Mouse (Mus musculus) ES-E14 (cell line): Measurements from ENCODE around the gene Gm21970. TPM values are rescaled to one million over a fixed set of nuclear protein-coding genes. Genes with fewer than 3 reads are reported as not detected.

Source experiments
- DNase-seq: peaks from one replicate; pipeline ENCODE4 v3.0.0-alpha.2; 2013; ENCODE audit warnings: low read depth, low spot score
- H3K27ac ChIP-seq: 2 replicates; pipeline ENCODE4 v1.5.1; 2012; ENCODE audit warnings: low read depth, mild to moderate bottlenecking, low read length, moderate library complexity, mixed read lengths; ENCODE audit not compliant: poor library complexity, insufficient read depth, severe bottlenecking
- H3K36me3 ChIP-seq: 2 replicates; pipeline ENCODE4 v1.6.1; 2012; ENCODE audit warnings: mild to moderate bottlenecking, low read length, moderate library complexity, mixed read lengths; ENCODE audit not compliant: control insufficient read depth, poor library complexity, insufficient read depth, severe bottlenecking
- H3K4me1 ChIP-seq, 2 experiments: fragments of 150-350 bp in 1 of 2; sonication (generic) in 1 of 2; 2 replicates each; pipeline ENCODE4 v1.6.1; 2012; ENCODE audit warnings: low read length in 2 of 2, mild to moderate bottlenecking in 1 of 2, mixed read lengths in 1 of 2; ENCODE audit not compliant: control insufficient read depth in 2 of 2, insufficient read depth in 2 of 2, poor library complexity in 1 of 2
- H3K4me3 ChIP-seq, 2 experiments: fragments of 150-350 bp in 1 of 2; sonication (generic) in 1 of 2; 2 replicates each; pipeline ENCODE4 v1.5.1; 2012; ENCODE audit warnings: low read length in 2 of 2, low read depth in 1 of 2, mild to moderate bottlenecking in 1 of 2, mixed read lengths in 1 of 2; ENCODE audit not compliant: insufficient read depth in 1 of 2, poor library complexity in 1 of 2, severe bottlenecking in 1 of 2
- H3K9ac ChIP-seq: 2 replicates; pipeline ENCODE4 v1.6.1; 2012; ENCODE audit warnings: low read depth, mild to moderate bottlenecking, low read length, mixed read lengths; ENCODE audit not compliant: poor library complexity, insufficient read depth, severe bottlenecking
- H3K9me3 ChIP-seq: fragments of 150-350 bp; sonication (generic); 2 replicates; pipeline ENCODE4 v1.6.1; 2012; ENCODE audit warnings: low read depth, mild to moderate bottlenecking, low read length; ENCODE audit not compliant: control insufficient read depth, insufficient read depth
- CHD2 ChIP-seq: IDR thresholded peaks from 2 replicates; pipeline ENCODE4 v1.6.1; 2014; ENCODE audit warnings: mild to moderate bottlenecking, low read depth, low read length, inconsistent platforms
- HCFC1 ChIP-seq: IDR thresholded peaks from 2 replicates; pipeline ENCODE4 v1.6.1; 2012; ENCODE audit warnings: low read length, inconsistent platforms, borderline replicate concordance; ENCODE audit not compliant: insufficient read depth
- MAFK ChIP-seq: IDR thresholded peaks from 2 replicates; pipeline ENCODE4 v1.6.1; 2014; ENCODE audit warnings: mild to moderate bottlenecking, low read depth, low read length, inconsistent platforms; ENCODE audit not compliant: insufficient read depth
- ZC3H11A ChIP-seq: IDR thresholded peaks from 2 replicates; pipeline ENCODE4 v1.6.1; 2012; ENCODE audit warnings: low read depth, mild to moderate bottlenecking, inconsistent platforms, low read length, borderline replicate concordance
- ZNF384 ChIP-seq: IDR thresholded peaks from 2 replicates; pipeline ENCODE4 v1.6.1; 2012; ENCODE audit warnings: low read depth, low read length, inconsistent platforms
- in situ Hi-C, 2 experiments: fragments of 600-800 bp; cut with MboI; formaldehyde crosslinking; loops; one replicate each; pipeline ENCODE4 v1.15.1; 2025; ENCODE audit warnings: low sequenced_read_pairs in 2 of 2, inconsistent platforms in 1 of 2; ENCODE audit not compliant: unreplicated experiment in 2 of 2
- total RNA-seq: library from RNA; depleted of rRNA; stranded (reverse); fragments of 300-350 nt; gene quantifications from 2 replicates; pipeline ENCODE4 v1.2.3, GENCODE M21; 2012

Gm21970 gene
- total RNA-seq, 1 experiment: not detected

DNA sequence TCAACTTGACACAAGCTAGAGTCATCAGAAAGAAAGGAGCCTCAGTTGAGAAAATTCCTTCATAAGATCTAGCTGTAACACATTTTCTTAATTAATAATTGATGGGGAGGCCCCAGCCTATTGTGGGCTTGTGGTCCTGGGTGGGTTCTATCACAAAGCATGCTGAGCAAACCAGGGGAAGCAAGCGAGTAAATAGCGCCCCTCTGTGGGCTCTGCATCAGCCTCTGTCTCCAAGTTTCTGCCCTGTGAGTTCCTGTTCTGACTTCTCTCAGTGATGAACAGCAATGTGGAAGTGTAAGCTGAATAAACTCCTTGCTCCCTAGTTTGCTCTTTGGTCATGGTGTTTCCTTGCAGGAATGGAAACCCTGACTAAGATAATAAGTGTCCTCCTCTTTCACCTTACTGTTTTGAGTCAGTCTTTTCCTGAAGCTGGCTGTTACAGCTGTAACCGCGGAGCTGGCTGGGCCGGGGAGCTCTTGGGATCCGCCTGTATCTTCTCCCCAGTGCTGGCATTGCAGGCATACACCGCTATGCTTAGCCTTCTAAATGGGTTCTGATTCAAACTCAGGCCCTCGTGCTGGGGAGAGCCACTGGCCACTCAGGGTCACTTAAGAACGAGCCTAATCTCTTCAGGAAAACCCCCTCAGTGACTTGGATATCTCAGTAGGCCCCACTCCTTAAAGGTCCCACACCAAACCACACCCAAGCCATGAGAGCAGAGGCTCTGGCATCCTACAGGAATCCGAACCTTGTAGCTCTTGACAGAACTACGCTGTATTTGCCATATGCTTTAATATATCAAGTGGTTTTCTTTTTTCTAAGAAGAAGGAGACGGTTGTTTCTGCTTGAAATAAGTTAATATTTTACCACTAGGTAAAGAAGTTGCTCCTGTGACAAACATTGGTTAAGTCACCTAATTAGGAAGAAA is 58.9 kb downstream of the Gm21970 start:
- Histone ChIP-seq H3K4me1 (no peaks in the 10 kb centered on the region), H3K9ac (no peak overlapping the region), H3K36me3 (no peaks in the 10 kb centered on the region), H3K4me3 (no peak overlapping the region), H3K27ac (no peak overlapping the region), H3K9me3 (no peaks in the 10 kb centered on the region)
- no peak for DNase-seq
- in situ Hi-C loops: no loop called here
- TF ChIP-seq CHD2: no peak

GRCm38 (mm10) chr16:91451949-91452348 is 60.4 kb downstream of the Gm21970 start:
- no peaks in the 10 kb centered on the region for H3K9me3 ChIP-seq
- no peak overlapping the region for H3K9ac ChIP-seq
- DNase-seq: no peak
- H3K4me1 ChIP-seq: no peaks in the 10 kb centered on the region
- H3K27ac ChIP-seq: no peak overlapping the region
- in situ Hi-C loops: no loop called here
- TF ChIP-seq CHD2 (no peak), HCFC1 (no peak), MAFK (no peak), ZC3H11A (no peak), ZNF384 (no peak)
- no peaks in the 10 kb centered on the region for H3K36me3 ChIP-seq
- no peak overlapping the region for H3K4me3 ChIP-seq

DNA sequence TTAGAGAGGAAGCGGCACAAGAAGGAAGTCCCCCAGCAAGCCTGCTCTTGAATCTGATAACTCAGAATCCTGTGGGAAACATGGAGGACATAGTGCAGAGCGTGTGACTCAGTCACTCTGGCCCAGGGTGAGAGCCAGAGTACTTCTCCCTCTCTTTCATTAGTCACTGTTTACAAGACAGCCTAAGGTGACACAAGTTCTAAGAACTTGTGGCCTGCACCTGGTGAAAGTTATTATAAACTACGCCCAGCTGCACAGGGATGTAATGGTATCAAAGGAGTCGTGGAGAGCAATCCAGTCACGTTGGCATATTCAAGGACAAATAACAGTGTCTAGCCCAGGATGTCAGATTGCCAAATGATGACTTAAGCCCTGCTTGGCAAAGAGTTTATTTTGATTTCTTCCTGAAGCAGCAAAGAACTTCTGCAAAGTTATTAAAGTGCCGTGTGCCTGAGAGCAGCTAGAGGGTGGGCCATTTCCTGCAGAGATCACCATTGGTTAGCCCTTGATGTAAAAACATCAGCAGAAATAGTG is 60.9 kb downstream of the Gm21970 start:
- H3K27ac ChIP-seq: no peak overlapping the region
- no peaks in the 10 kb centered on the region for H3K4me1 ChIP-seq
- no peaks in the 10 kb centered on the region for H3K36me3 ChIP-seq
- no peak overlapping the region for H3K4me3 ChIP-seq
- TF ChIP-seq HCFC1: no peak
- no peak for TF ChIP-seq ZC3H11A
- no peak for TF ChIP-seq MAFK
- no peak for TF ChIP-seq CHD2
- no peak for TF ChIP-seq ZNF384
- H3K9ac ChIP-seq: no peak overlapping the region
- no peak for DNase-seq
- H3K9me3 ChIP-seq: no peaks in the 10 kb centered on the region
- in situ Hi-C loops: no loop called here

DNA sequence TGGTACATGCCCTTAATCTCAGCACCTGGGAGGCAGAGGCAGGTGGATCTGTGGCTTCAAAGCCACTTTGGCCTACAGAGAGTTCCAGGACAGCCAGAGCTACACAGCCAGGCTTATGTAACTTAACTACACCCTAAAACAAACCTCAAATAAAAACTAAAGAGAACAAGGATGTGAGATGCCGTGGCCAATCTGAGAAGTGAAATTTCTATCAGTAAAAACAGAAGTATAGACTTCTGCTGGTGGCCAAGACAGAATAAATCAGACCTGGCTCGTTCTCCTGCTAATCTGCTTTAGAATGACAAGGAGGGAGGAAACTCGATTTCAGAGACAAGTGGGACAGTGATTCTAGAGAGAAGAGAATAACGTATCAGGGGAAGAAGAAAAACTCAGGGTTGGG is 64.3 kb downstream of the Gm21970 start:
- no peak overlapping the region for H3K9ac ChIP-seq
- TF ChIP-seq CHD2: no peak
- TF ChIP-seq MAFK: no peak
- no peak for TF ChIP-seq ZC3H11A
- no peak for TF ChIP-seq HCFC1
- TF ChIP-seq ZNF384: no peak
- no peak overlapping the region for H3K27ac ChIP-seq
- DNase-seq: no peak
- H3K4me3 ChIP-seq: no peak overlapping the region
- no peaks in the 10 kb centered on the region for H3K36me3 ChIP-seq
- in situ Hi-C loops: no loop called here
- no peaks in the 10 kb centered on the region for H3K9me3 ChIP-seq
- no peaks in the 10 kb centered on the region for H3K4me1 ChIP-seq

DNA sequence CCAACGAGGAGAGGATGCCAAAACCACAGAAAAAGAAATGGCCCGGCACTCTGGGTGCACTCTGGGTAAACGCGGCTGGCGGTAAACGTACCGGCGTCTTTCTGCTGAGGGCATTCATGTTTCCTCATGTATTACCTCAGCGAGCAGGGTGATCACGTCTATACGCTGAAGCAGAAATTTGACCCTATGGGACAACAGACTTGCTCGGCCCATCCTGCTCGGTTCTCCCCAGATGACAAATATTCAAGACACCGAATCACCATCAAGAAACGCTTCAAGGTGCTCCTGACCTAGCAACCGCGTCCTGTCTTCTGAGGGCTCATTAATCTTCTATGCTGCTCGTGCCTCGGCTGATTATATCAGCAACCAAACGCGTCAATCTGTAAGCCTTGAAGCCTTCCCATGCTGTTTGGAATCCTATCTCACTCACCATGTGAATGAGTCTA is 66.8 kb downstream of the Gm21970 start:
- DNase-seq: no peak
- H3K4me1 ChIP-seq: no peaks in the 10 kb centered on the region
- TF ChIP-seq HCFC1 (no peak), MAFK (no peak), ZNF384 (no peak), CHD2 (no peak), ZC3H11A (no peak)
- no peak overlapping the region for H3K9ac ChIP-seq
- no peaks in the 10 kb centered on the region for H3K9me3 ChIP-seq
- no peak overlapping the region for H3K4me3 ChIP-seq
- no peak overlapping the region for H3K27ac ChIP-seq
- no peaks in the 10 kb centered on the region for H3K36me3 ChIP-seq
- in situ Hi-C loops: no loop called here
